Mouse (Mus musculus) brain, embryonic 14.5 days (tissue): ENCODE measurements around the gene Pygb. TPM values are rescaled to one million over a fixed set of nuclear protein-coding genes. Genes with fewer than 3 reads are reported as not detected.

Source experiments
- DNase-seq: peaks from one replicate; pipeline ENCODE4 v3.0.0-alpha.2; 2011; ENCODE audit warnings: low read depth
- CTCF ChIP-seq: fragments of 200-500 bp; IDR thresholded peaks from 2 replicates; pipeline ENCODE4 v1.5.1; 2012; ENCODE audit warnings: inconsistent platforms, mild to moderate bottlenecking, moderate library complexity, borderline replicate concordance; ENCODE audit not compliant: insufficient read depth, insufficient read length; ENCODE audit errors: extremely low read depth
- POLR2A ChIP-seq: fragments of 200-500 bp; IDR thresholded peaks from 2 replicates; pipeline ENCODE4 v1.6.1; 2012; ENCODE audit warnings: mild to moderate bottlenecking, inconsistent platforms, borderline replicate concordance; ENCODE audit not compliant: poor library complexity, insufficient read depth, insufficient read length, severe bottlenecking; ENCODE audit errors: extremely low read depth
- polyA plus RNA-seq: library from polyadenylated mRNA; depleted of rRNA; stranded (reverse); fragments of >200 nt; gene quantifications from 2 replicates; pipeline ENCODE4 v1.2.3, GENCODE M21; 2012

Gene Pygb
- polyA plus RNA-seq, 1 experiment = 75.8 TPM

- no peak for TF ChIP-seq POLR2A
- TF ChIP-seq CTCF = no peak
- peak; percentile 24 for DNase-seq
Observed at GRCm38 (mm10) chr2:150834616-150835015, 48.1 kb downstream of the Pygb start.

GRCm38 (mm10) chr2:150835975-150836374 is 49.4 kb downstream of the Pygb start:
- no peak for TF ChIP-seq CTCF
- TF ChIP-seq POLR2A = no peak
- DNase-seq = no peak

- no peak for TF ChIP-seq CTCF
- TF ChIP-seq POLR2A = no peak
- DNase-seq = no peak
Observed at GRCm38 (mm10) chr2:150836906-150837305, 50.4 kb downstream of the Pygb start.

DNA sequence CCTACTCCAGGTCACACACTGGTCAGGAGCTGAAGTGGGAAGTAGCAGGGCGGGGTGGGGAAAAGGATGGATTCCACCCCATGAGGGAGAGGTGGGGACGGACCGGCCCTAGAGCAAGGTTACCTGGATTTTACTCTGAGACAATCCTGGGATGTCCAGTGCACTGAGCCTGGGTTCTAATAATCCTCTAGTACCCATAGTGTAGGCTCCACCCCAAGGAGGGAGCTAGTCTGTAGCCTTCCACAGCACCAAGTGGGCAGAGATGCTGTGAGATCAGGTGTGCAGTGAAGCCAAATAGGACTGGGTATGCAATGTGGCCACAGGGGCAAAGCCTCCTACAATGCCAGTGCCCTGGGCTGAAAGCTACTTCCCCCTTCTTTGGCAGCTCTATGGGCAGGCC is 51.2 kb downstream of the Pygb start:
- TF ChIP-seq CTCF = no peak
- no peak for TF ChIP-seq POLR2A
- DNase-seq = no peak

DNA sequence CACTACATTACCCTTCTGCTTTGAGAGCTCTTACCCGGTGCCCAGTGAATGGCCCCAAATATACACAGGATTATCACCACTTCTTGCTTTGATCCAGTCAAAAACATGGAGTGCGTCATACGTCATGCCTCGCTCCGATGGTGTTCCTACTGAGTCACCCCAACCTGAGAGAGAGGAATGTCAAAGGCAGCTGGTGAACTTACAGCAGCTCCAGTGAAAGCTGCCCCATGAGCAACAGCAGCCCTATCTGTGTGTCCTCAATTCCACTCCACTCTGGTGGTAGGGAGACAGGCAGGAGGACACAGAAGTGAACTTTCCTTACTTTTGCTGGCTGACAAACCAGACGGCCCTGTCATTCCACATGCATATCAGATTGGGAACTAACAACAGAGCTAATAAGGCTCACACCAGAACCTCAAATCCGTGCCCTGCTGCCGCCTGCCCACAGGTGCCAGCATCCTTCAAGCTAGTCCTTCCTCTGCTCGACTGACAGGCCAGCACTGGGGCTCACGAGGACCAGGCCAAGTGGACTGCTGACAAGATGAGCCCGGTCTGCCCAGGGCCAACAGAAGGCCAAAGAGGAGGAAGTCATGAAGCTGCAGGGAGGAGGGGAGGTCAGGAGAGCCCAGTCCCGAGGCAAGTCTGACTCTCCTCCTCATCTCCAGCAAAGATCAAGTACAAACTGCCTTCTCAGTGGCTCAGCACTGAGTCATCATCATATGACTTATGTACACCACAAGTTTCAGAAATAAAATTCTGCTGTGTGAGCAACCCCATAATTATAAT is 53.3 kb downstream of the Pygb start:
- TF ChIP-seq CTCF (no peak), POLR2A (no peak)
- no peak for DNase-seq

GRCm38 (mm10) chr2:150841109-150841508 is 54.6 kb downstream of the Pygb start:
- TF ChIP-seq POLR2A (no peak), CTCF (no peak)
- no peak for DNase-seq

- TF ChIP-seq POLR2A = no peak
- no peak for TF ChIP-seq CTCF
- no peak for DNase-seq
Observed at GRCm38 (mm10) chr2:150842049-150842461, 55.5 kb downstream of the Pygb start.

DNA sequence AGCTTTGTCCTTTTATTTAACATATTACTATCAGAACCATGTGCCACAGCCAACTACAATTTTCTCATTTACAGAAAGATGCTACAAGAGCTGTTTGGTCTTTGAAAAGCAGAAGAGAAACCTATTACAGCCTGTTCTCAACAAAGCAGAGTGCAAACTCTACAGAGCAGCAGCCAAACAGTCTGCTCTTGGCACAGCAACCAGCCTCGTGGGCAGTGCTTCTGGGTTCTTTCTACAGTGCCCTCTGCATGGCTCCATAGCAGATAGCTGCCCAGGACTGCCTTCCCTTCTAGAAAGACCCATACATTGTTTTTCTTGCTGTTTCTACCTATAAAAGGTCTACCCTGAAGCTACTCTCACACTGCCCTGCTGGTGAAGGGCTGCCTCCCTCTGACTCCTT is 58.3 kb downstream of the Pygb start:
- TF ChIP-seq POLR2A (no peak), CTCF (no peak)
- DNase-seq = peak; percentile 36

DNA sequence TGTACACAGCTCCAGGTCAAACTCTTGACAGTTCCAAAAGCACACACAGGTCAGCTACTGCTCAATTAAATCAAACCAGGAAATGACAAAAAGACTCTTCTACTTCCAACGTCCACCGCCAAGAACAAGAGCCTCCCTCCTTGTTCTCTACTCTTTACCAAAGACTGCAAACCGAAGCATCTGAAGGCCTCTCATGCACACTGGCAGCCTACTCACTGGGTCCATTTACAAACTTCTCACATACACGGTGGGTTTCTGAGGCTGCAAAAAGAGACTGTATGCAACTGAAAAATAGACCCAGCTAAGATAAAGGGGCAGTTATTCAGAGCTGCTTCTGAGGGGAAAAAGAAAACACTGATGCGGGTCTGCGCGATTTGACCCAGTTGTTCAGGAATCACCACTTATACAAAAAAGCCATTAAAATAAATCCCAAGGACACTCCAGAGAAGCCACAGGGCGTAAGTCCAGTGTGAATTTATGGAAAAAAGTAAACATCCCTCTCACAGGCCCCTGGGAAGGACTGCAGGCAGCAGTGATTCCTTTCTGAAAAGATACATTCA is 61.0 kb downstream of the Pygb start:
- DNase-seq = peak; percentile 63
- no peak for TF ChIP-seq POLR2A
- no peak for TF ChIP-seq CTCF

GRCm38 (mm10) chr2:150851251-150851650 is 64.7 kb downstream of the Pygb start:
- TF ChIP-seq CTCF (no peak), POLR2A (no peak)

DNA sequence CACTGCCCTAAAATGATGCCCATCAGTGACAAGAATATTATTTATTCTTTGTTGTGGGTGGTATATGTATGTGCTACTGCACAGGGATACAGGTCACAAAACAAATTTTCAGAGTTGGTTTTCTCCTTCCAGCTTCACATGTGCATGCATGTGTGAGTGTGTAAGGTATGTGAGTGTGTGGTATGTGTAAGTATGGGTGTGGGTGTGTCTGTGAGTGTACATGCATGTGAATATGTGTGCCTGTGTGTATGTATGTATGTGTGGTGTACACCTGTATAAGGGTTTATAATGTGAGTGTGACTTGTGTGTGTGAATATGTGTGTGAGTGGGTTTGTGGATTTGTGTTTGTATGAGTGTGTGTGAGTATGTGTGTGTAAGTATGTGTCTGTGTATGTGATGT is 68.7 kb downstream of the Pygb start:
- TF ChIP-seq CTCF (no peak), POLR2A (no peak)
- DNase-seq = no peak

More at GRCm38 (mm10) chr2:150851251-150851650, 64.7 kb downstream of the Pygb start:
- DNase-seq = no peak
